Mouse (Mus musculus) liver, adult 2 months (tissue): ENCODE data around the gene Bach2.

Experiments
- CTCF ChIP-seq: fragments of 200-500 bp; IDR thresholded peaks from 2 replicates; pipeline ENCODE4 v1.5.1; 2011; ENCODE audit warnings: low read depth, low read length, control low read depth
- POLR2A ChIP-seq: fragments of 200-500 bp; IDR thresholded peaks from 2 replicates; pipeline ENCODE4 v1.6.1; 2011; ENCODE audit warnings: low read length, control low read depth; ENCODE audit not compliant: insufficient read depth; ENCODE audit errors: extremely low read depth

DNA sequence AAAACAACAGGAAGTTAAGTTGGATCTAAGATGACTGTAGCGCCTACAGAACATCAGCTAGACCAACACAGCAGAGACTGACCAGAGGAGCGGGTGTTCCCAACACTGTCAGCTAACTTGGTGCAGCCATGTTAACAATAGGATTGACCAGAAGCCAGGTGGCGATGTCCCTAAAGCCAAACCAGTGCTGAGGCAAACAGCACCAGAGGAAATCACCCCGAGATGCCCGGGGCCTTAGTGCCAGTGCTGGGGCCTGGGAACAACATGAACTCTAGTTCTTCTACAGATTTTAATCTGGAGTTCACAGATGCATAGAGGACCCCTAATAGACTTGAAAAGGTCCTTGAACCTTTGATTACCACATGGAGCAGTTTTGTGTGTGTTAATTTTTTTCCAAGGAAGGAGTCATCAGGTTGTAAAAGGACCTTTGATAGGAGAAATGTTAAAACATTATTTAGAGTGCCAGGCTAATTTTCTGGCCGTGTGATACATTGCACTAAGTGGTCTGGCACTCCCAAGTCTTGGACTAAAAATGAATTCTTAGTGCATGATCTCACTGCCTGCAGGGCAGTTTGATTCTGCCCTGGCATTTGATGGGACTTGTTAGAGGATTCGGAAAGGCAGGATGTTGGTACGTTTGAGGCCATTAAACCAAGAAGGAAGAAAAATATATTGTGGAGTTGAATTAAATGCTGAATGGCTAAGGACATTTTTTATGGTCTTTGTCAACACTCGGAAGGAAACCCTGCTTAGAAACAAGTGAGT lies 170.7 kb downstream of the Bach2 start:
- TF ChIP-seq CTCF (0 out of 2 replicates have a peak, but pooled peaks have one; percentile 2), POLR2A (no peak)
